Mouse (Mus musculus): Measurements from ENCODE around the gene Hps6.

Gene Hps6

DNA sequence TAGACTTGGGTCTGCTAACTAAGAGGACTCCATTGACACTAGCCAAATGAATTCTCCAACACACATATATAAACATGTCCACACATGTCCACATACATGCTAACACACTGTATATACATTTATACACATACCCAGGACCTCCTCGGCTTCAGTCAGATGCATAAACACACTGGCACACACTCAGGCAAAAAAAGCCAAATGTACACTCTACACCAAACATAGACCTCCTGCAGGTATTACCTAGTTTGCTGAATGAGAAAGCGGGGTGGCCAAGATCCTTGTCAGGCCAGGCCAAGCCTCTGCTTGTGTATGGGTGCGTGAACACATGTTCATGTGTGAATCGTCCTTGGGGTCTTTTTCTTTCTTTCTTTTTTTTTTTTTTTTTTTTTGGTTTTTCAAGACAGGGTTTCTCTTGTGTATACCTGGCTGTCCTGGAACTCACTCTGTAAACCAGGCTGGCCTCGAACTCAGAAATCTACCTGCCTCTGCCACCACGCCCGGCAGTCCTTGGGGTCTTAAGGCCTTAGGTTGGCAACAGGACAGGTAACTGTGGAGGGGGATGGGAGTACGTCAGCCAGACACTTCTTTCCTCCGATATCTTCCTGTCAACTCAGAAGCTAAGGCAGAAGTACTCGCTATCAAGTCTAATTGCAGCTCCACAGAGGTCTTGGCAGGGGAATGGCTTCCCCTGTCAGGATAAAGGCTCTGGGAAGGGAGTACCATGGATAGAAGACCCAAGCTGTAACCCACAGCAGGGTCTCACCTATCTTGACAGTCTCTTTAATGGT, 27.1 kb downstream of the Hps6 start:
- DNase-seq = no peak

- DNase-seq = no peak
Observed at GRCm38 (mm10) chr19:46031689-46032432, 28.6 kb downstream of the Hps6 start.

GRCm38 (mm10) chr19:46032731-46033510, 29.6 kb downstream of the Hps6 start:
- DNase-seq = no peak

- DNase-seq = no peak
Observed at GRCm38 (mm10) chr19:46033911-46034310, 30.6 kb downstream of the Hps6 start.

- peak; percentile 46 for DNase-seq
Observed at GRCm38 (mm10) chr19:46035971-46036370, 32.7 kb downstream of the Hps6 start.

DNA sequence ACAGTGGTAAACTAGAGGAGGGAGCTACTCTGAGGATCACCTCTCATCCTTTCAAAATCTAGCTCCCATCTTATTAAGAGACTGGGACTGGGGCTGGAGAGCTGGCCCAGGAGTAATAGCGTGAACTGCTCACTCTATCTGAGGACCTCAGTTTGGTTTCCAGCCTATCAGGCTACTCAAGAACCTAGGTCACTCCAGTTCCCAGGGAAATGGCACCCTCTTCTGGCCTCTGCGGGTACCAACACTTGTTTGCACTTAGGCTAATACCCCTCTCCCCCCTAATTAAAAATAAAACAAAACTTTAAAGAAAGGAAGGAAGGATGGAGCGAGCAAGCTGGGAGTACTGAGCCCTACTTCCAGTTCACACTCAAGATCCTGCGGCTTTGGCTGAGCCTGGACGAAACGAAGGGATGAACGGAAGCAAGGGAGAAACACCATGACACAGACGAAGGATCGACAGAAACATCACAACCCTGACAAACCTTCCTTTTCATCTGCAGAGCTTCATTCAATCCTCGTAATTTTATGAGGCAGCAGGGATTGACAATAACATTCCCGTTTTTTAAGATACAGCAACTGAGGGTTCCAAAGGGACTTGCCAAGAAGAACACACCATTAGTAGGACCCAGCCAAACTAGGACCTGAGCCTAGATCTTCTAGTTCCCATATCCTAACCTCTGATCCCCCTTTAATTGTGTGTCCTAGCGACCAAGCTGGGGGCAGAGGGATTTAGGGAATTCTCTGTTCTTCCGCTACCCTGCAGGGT, 33.4 kb downstream of the Hps6 start:
- DNase-seq = no peak

- peak; percentile 56 for DNase-seq
Observed at GRCm38 (mm10) chr19:46037243-46037924, 34.1 kb downstream of the Hps6 start.

DNA sequence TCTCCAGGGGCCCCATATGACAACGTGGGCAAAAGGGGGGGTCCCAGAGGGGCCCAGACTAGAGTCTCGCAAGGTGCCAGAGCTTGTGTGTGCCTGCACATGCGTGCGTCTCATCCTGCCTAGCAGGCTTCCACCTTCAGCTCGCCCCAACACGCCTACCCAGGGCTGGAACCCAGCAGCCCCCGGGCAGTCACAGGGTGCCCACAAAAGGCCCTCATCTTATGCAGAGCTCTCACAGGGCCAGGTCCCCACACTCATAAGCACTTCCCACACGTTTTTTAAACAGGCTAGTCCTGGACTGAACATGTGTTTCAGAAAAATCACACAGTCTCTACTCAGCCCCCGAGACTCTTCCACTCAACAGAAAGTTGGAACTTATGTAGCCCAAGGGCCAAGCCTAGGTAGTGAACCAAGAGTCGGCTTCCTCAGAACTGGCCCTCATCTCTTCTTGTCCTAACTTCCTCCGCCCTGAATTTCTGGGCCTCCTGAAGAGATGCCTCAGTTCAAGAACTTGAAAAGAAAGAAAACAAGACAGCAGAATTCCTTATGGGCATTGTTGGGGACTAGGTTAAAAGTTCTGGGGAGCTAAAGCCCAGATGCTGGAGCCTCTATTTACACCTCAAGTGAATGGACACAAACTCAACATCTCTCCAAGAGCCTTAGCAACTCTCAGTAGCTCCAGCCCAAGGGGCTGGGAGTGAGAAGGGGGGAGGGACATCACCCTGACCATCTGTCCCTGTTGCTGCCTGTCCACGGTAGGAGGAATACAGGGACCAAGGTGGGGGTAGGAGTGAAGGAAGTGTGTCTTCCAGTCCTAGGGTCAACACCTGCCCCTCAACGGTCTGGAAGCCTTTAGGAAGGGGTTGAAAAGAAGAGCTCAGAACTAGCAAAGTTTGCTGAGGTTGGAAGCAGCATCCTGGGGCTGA, 34.9 kb downstream of the Hps6 start:
- peak; percentile 52 for DNase-seq

DNA sequence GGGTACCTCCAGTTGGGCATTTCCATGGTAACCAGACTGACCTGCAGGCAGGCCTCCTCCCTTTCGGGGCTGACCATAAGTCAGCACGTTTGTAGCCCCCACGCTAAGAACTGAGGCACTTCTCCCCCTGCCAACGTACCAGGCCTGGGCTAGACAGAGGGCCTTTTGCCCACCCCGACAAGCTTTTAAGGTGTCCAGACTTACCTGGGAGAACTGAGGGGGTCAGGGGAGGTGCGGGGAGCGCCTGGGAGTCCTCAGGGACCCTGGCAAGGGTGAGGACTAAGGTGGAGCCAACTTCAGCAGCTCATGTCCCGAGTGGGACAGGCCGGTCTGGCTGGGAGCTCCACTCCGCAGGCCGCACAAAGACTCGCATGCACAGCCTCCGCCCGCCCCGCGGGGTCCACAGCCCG, 35.5 kb downstream of the Hps6 start:
- peak; percentile 66 for DNase-seq

DNA sequence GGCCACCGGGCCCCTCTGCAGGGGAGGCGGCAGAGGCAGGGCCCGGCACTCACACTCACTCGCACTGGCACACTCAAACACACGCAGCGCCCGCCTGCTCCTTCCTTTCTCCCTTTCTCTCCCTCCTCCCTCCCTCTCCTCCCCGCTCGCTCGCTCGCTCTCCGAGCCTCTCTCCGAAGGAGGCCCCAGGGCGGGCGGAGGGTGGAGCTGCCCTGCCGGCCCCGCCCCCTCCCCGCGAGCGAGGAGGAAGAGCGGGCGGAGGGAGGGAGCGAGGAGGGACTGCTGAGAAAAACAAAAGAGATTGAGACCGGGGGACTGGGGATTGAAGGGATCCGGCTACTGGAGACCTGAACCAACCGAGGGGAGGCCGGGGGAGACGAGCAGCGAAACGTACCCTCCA, 36.2 kb downstream of the Hps6 start:
- peak; percentile 85 for DNase-seq

GRCm38 (mm10) chr19:46040149-46040902, 37.0 kb downstream of the Hps6 start:
- peak; percentile 45 for DNase-seq

- no peak for DNase-seq
Observed at GRCm38 (mm10) chr19:46041299-46041932, 38.1 kb downstream of the Hps6 start.

DNA sequence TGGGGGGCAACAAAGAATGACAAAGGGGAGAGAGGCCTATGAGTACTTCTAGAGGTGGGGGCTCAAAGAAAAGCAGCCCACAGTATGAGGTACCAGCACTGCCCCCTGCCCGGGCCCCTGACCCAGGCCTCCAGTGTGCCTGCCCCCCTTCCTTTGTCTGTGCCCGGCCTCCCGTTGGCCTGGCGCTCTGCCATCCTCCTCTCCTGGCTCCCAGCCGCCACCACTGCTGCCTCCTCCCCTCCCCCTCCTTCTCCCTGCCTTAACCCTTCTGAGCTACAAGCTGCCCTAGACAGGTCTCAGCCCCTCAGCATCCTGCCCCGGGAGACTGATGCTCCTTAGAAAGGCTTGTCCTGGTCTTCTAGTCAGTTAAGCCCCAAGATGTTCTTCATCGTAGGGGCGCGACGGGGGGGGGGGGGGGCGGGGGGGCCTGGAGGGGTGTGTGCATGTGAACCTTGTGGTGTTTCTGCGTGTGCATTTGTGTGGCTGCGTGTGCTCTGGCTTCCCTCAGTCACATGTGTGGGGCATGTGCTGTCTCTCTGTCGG, 38.7 kb downstream of the Hps6 start:
- DNase-seq = peak; percentile 88

DNA sequence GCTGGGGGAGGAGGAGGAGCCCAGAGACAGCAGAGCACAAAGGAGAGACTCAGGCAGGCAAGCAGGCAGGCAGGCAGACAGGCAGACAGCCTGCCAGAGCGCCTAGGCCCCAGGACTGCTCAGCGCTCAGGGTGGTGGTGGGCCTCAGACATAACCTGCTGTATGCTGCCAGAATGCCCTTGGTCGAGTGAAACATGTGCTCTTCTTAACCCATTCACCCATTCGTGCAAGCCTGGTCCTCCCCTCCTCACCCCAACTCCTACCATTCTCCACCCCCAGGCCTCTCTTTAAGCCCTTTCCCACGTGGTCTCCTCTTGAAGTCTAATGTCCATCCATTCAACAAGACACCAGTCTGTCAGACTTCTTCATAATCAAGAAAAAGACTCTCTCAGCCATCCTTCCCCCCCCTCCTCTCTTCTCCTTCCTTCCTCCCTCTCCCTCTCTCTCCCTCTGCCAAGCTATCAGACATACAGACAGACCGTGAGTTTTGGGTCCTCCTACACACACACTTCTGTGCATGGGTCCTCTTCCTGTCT, 39.2 kb downstream of the Hps6 start:
- DNase-seq = peak; percentile 66

DNA sequence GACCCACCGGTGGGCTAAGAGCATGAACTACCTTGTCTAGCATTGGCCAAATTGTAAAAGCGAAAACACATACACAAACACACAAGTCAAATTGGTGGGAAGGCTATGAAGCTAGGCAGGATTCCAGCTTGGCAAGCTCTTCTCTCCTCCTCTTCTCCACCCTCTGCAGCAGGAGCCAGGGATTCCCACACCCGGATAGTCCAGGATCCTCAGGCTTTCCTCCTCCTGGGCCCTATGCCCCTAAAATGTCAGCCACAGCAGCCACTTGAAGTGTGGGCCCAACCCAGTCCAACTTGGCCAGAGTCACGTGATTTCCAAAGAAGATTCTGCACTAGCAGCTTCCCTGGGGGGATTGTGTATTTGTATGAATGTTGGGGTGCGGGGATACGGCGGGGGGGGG, 40.1 kb downstream of the Hps6 start:
- peak; percentile 72 for DNase-seq

DNA sequence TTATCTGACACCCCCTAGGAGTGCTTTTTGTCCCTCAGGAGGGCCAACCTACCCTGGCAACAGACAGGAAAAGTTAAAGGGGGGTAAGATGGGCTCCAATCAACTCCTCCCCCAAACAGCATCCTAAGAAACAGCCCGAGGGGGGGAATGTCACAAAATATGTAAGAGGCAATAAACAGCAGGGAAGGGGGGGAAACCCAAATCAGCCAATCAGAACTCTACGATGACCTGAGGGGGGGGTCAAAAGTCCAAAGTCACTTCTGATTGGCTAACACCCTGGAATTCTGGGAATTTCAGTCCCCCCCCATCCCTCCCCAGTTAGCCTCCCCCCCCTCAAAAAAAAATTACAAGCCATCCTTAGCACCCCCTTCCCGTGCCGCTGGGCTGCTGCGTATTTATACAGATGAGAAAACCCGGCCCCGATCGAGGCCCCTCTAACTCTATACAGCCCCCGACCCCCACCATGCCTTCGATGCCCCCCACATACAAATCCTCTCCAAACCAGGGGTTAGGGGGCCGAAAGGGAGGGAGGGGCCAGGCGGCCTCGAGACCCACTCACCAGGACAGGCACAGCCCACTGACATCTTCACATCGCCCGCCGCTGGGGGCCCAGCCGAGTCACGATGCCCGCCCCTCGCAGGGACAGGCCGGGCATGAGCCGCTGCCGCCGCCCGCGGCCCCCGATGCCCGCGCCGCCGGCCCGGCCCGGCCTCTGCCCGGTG, 41.1 kb downstream of the Hps6 start, which contains the start of gene Pprc1:
Pprc1 (plus strand) TSS at position 616 of the 722 bp plus-strand sequence.
- peak; percentile 80 for DNase-seq

DNA sequence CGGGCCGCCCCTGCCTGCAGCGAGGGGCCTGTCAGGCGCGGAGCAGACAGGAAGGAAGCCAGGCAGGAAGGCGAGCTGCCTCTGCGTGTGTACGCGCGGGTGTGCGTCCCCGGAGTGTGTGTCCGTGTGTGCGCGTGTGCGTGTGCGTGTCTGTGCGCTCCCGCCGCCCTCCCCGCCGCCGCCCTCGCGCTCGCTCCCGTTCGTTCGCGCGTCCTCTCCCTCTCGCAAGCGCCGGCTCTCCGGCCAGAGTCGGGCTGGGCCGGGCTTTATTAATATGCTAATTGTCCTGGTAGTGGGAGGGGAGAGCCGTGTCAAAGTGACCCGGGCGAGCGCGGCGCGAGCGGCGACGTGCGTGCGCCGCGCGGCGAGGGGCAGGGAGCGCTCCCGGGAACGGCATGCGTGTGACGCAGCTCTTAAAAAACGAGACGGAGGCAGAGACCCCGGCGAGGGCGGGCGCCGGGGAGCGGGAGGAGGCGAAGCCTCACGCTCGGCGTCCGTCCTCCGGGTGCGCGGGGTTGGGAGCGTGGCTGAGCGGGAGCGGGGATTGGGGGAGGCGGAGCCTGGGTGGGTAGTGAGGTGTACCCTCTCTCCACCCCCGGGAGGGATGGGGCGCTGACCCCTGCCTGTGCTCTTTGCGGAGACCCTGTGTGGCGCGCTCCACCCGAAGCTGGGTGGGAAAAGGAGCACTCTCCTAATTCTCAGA, 41.8 kb downstream of the Hps6 start, which contains the start of gene Ldb1:
Ldb1 (minus strand) TSS at position 222 of the 703 bp plus-strand sequence.
- peak; percentile 93 for DNase-seq

Data from cerebellum, adult 9-10 months (tissue).